Mouse (Mus musculus): Measurements from ENCODE around the gene Dock10. TPM values are rescaled to one million over a fixed set of nuclear protein-coding genes. Genes with fewer than 3 reads are reported as not detected.

The Dock10 gene
- total RNA-seq, 2 experiments from 2014 or later = 13.4 to 16.6 TPM

DNA sequence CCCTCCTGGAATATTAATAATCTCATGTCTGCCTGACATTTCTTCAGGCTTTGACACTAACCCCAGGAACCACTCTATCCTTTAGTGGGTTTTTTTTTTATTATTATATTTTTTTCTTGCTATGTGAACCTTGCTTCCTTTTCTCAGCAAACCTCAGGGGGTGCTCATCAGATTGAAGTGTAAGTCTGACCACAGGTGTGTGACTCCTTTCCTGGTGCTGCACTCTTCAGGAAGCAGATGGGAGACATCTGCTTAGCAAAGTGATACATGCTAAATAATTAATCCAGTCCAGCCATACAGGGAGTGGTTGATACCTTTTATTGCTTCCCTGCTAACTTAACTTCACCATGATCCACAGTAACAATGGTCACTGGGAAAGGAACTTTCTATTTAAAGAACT, 130.3 kb downstream of the Dock10 start:
- DNase-seq (ENCODE audit: extremely low spot score in 1 of 2, low spot score in 2 of 2) = no peak
- intact Hi-C loops (cut with DNase I) = no loop called here

DNA sequence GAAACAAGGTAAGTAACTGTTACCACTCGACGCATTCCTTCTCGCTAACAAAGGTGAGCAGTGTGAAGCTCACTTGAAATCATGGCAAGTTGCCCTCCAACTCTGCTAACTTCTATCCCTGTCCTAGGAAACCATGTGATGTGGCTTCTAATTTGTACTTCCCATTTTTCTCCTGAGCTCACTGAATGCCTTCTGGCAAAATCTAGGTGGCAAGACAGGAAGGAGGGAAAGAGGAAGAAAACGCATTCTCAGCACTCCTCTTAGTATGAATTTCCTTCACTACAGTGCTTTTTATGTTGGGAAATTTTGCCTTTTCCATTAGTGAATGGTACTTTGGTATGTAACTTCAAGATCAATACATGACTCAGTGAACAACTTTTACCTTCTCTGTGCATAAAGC, 131.5 kb downstream of the Dock10 start:
- no peak for DNase-seq (ENCODE audit: extremely low spot score in 1 of 2, low spot score in 2 of 2)
- intact Hi-C loops (cut with DNase I) = no loop called here

DNA sequence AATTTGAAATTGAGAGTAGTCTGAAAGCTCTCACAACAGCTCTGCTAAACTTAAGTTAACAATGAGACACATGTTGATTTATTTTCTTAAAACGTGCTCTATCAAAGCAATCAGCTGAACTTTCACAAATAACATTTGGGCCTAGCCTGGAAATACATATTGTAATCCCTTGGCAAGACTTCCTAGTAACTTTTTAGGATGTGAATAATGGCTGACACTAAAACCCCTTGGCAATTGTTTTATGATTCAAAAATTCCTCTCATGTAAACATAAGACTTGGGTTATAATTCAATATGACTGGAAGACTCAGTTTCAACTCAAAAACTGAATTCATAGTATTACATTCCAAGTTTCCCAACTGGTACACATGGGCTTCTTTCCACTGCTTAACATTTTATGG, 133.0 kb downstream of the Dock10 start:
- intact Hi-C loops (cut with DNase I) = no loop called here

DNA sequence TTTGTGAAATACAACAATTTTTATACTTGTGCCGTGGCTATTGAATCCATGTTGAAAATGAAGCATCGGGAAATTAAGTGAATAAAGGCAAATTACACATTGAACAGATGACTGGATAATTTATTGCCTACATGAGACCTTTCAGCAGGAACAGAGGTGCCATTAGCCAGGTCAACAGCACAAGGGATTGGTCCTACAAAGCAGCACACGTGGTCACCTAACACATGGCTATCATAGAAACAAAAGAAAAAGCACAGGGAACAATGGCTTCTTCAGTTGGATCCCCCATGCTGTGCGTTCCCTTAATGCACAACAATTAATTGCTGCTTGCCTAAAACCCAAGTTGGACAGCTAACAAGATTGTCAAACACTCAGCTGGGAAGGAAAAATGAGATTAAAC, 133.8 kb downstream of the Dock10 start:
- no peak for DNase-seq (ENCODE audit: extremely low spot score in 1 of 2, low spot score in 2 of 2)
- intact Hi-C loops (cut with DNase I) = no loop called here

More for the DNA sequence above, 133.0 kb downstream of the Dock10 start:
- DNase-seq (ENCODE audit: extremely low spot score in 1 of 2, low spot score in 2 of 2) = no peak

DNA sequence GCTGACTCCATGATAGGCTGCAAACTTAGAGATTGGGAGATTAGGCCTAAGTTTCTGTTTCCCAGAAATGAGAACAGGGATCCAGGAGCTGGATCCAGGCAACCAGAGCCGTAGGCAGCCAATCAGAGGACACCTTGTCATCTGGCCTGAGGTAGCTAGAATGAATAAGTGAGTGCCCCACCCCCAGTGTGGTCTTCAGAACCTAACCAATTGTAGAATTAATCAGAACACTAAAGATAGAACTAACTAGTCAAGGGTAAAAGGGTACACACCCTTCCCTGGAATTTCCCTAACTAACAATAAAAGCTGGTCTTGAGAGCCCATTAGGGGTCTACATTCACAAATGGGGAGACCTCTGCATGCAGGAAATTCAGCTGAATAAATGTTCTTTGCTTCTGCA, 135.7 kb downstream of the Dock10 start:
- intact Hi-C loops (cut with DNase I) = no loop called here

DNA sequence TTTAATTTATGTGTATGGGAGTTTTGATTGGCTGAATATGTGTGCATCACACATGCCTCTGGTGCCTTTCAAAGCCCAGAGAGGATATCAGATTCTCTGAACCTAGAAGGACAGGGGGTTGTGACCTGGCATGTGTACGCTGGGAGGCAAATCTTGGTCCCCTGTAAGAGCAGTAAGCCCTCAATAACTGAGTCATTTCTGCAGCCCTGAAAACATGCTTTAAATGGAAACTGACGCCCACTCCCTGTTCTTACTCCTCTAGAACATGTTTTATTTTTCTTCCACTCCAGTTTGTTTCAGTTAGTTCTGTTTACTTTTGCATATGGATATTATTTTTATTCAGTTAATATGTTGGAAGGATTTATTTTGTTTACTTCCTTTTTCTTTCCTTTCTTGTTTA, 139.2 kb downstream of the Dock10 start:
- DNase-seq (ENCODE audit: extremely low spot score in 1 of 2, low spot score in 2 of 2) = no peak
- intact Hi-C loops (cut with DNase I) = no loop called here

More for the DNA sequence above, 135.7 kb downstream of the Dock10 start:
- DNase-seq (ENCODE audit: extremely low spot score in 1 of 2, low spot score in 2 of 2) = no peak

DNA sequence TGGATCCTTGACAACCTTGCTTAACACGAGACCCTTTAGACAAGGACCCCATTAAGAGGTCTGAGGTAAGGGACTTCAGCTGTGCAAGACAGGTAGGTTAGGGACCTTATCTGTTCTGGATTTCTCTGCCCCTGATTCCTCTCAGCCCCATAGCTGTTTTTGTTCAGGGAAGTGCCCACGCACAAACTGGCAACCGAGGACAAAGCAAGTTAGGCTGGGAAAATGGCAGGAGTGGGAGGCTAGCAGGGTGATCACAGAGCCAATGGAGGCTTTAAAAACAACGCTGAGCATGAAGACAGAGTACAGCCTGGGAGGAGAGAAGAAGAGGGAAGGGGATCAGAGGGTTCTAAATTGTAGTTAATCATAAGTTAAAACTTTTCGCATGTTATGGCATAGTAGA, 141.7 kb downstream of the Dock10 start:
- intact Hi-C loops (cut with DNase I) = no loop called here
- DNase-seq (ENCODE audit: extremely low spot score in 1 of 2, low spot score in 2 of 2) = no peak

DNA sequence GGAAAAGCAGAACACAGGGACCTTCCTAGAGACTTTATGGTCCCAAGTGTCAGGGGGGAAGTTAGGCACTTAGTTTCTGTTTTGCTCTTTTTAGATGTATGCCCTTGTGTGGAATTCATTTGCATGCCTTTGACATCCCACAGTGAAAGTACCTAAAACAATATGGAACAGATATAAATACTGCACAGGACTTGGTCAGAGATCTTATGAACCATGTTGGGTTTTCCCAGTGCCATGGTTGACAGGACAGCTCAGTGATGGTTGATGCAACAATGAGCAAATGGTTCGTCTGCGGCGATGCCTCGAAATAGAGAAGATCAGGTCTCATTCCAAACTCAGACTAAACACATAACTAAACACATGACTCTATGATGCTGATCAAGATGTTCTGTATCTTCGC, 143.6 kb downstream of the Dock10 start:
- no peak for DNase-seq (ENCODE audit: extremely low spot score in 1 of 2, low spot score in 2 of 2)
- intact Hi-C loops (cut with DNase I) = no loop called here

DNA sequence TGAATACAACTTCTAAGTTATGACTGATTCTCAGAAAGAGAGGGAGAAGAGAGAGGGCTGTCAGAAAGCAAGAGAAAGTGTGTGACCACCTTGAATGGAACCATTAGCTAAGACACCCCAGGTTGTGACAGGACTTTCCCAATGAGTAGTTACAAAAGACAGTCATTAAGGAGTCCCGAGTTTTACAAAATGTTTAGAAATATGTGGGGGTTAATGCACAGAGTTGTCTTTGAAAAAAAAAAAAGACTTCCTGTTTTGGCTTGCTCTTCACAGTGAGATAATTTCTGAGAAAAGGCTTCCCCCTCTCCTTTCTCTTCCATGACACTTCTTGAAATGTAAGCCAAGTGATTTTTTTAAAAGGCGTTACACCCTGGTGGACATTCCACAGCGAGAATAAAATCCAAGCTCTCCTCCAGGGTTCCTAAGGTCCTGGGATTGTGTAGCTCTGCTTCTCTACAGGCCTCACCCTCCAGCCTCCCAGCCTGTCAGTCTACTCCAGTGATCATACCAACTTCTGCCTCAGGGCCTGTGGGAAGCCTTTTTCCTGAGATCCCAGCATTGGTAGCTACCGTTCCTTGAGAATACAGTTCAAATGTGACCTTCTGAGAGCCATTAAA, 144.8 kb downstream of the Dock10 start:
- DNase-seq (ENCODE audit: extremely low spot score in 1 of 2, low spot score in 2 of 2) = no peak
- intact Hi-C loops (cut with DNase I) = no loop called here

DNA sequence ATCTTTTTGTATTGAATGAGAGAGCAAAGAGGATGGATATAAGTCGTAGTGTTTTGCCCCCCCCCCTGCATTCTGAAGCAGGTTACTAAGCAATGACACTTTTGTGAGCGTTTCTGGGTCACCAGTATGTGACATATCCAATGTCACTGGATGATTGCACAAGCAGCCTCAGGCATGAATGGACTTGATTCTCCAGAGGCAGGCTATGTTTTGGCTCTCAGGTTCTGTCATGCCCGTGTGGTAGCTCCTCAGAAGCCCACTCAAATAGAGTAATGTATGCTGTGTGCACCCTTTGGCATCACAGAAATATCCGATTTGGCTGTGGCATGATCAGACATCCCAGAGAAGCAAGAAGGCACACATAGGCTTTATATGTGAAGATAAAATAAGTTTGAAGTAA, 150.8 kb downstream of the Dock10 start:
- intact Hi-C loops (cut with DNase I) = no loop called here
- DNase-seq (ENCODE audit: extremely low spot score in 1 of 2, low spot score in 2 of 2) = no peak

DNA sequence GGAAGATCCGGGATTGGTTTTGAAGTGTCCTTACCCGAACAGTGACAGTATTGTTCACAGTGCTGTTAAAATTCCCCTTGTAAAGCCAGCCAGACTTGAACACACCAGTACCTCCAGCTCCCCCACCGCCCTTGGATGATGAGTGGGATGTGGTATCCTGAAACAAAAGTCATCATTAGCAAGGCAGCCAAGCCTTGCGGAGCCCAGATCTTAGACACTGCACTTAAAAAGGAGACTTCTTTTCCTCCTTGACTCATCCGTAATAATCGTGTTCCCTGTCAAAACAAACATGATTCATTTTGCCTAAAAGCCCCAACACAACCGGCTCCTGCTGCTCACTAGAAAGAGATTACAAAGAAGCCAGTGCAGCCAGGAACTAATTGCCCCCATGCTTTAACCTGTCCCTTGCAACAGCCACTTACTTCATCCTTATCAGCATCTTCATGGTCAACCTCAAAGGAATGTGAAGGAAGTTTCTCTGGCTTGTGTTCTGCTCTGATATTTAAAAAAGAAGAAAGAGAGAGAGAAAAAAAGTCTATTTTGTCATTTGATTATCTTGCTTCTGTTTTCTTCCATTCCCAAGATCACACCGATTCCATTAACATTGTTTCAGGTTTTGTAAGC, 152.1 kb downstream of the Dock10 start:
- intact Hi-C loops (cut with DNase I) = no loop called here
- no peak for DNase-seq (ENCODE audit: extremely low spot score in 1 of 2, low spot score in 2 of 2)

DNA sequence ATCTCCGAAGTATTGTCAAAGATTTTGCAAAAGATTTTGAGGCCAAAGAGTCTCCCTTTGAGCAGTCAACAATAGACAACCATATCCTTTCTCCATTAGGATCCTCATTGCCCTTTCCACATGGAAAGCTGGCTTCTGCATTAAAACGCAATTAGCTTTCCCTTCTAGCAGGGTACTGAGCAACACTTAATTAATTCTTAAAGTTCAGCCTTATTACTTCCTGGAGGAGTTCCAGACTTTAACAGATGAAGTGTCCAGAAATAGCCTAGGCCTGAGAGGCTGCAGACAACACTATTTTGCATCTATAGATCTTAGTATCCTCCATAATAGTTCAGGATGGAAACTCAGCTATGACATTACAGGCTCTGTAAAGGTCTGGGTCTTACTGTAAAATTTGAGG, 154.0 kb downstream of the Dock10 start:
- DNase-seq (ENCODE audit: extremely low spot score in 1 of 2, low spot score in 2 of 2) = no peak
- intact Hi-C loops (cut with DNase I) = no loop called here

DNA sequence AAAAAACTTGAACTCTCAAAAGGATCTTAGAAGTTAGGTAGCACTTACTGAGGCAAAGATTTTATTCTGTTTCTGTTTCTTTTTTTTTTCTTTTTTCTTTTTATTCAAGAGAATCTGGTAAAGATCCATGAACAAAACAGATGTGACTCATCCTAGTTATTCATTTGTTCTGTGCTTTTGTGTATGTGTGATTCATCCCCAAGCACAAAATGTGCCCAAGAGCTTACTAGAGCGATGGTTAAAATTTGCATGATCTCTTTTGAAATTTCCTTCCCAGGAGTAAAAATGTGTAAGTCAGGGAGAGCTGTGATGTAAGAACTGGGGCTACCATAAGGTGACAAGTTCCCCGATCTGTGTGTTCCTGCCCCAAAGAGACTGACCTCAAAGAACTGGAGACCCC, 155.2 kb downstream of the Dock10 start:
- intact Hi-C loops (cut with DNase I) = no loop called here
- DNase-seq (ENCODE audit: extremely low spot score in 1 of 2, low spot score in 2 of 2) = no peak

DNA sequence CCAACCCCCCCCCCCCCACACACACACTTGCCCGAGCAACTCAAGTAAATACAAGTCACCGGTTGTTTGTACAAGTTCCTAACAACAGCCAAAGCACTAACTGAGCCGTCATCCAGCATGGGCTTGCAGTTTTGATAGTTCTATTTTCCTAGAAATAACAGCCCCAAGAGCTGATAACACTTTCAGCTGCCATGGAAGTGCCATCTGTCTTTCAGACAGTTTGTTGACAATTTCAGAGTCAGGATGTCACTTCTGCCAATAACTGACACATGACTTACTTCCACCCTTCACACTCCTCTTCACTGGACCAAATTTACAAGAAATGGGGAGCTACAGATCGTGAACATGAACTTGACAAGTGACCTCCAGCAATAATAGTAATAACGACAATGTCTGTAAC, 175.0 kb downstream of the Dock10 start:
- intact Hi-C loops (cut with DNase I) = no loop called here
- DNase-seq (ENCODE audit: extremely low spot score in 1 of 2, low spot score in 2 of 2) = no peak

DNA sequence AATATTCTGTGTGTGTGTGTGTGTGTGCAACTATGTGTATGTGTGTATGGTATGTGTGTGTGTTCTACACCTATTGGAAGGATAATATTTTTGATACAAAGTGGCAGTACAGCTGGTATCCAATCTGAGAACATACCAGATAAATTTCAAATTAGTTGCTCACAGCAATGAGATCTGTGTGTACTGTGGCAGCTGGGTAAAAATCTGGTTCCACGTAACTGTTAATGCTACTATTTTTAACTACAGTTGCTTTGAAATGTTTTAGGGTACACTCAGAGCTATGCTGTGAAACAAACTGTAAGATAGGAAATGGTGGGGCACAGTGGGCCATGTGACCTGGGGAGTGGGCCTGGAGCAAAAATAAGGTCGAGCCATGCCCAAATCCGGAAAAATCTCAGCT, 176.1 kb downstream of the Dock10 start:
- DNase-seq (ENCODE audit: extremely low spot score in 1 of 2, low spot score in 2 of 2) = no peak
- intact Hi-C loops (cut with DNase I) = no loop called here

DNA sequence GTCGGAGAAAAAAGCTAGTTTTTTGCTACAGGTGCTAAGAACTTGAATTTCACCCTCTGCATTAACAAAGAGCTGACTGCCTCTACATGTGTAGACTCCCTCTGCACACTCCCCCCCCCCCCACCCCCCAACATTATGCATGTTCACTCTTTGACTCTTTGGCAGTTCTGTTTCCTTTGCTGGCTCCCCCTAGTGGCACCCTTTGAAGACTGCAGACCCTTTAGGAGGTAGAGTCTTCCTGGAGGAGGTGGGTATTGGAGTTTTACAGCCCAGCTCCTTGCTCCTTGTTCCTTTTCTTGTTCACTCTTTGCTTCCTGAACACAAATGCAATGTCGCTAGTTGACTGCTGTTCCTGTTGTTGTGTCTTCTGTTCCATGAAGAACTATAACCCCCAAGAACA, 181.4 kb downstream of the Dock10 start:
- intact Hi-C loops (cut with DNase I) = no loop called here
- DNase-seq (ENCODE audit: extremely low spot score in 1 of 2, low spot score in 2 of 2) = no peak

DNA sequence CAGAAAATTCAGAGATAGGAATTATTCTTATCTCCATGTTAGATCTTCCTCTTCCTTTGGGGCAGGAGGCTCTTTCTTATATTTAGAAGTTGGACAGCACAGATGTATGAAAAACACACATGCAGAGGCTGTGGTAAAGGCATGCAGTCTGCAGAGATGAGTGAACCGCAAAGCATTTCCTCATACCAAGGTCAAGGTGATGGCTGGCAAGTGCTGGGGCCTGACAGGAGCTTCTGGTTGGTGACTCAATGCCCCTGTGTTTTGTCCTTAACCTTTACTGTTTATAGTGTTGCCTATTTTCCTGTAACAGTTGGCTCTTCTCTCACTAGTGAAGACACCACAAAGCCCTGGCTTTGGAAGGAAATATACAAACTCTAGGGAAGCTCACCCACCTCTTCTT, 201.9 kb downstream of the Dock10 start:
- DNase-seq (ENCODE audit: extremely low spot score in 1 of 2, low spot score in 2 of 2) = no peak
- intact Hi-C loops (cut with DNase I) = no loop called here

DNA sequence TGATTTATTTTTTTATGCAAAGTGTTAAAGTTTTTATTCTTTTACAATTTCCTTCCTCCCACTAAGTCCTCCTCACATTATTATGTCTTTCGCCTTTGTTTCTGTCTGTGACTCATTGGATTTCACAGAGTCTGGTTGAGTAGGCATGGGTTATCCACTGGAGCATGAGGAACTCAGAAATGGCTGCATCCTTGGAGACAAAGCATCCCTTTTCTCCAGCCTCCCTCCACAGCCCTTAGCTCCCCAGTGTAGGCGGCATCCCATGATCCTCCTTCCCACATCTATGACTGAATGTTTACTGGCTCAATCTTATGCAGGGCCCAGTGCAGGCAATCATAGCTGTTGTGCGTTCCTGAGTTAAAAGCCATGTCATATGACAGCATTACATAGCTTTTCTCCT, 216.8 kb downstream of the Dock10 start:
- DNase-seq (ENCODE audit: extremely low spot score in 1 of 2, low spot score in 2 of 2) = no peak
- intact Hi-C loops (cut with DNase I) = no loop called here

DNA sequence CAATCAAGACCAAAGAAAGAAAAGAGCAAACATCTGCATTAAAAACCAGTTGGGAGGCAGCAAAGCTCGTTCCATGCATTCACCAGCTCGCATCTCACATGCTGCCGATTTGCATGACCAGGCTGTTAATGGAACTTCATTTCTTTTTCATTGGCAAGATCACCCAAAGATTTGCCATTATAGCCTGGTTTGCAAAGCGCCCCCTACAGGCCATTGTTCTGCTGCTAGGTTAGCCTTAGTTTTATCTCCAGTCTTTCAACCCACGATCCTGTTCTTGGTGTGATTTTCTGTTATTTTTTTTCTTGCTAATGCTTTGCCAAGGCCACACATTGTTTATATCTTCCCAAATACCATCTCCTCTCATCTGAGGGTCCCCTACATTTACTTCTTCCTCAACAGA, 236.1 kb downstream of the Dock10 start:
- DNase-seq (ENCODE audit: extremely low spot score in 1 of 2, low spot score in 2 of 2) = no peak
- intact Hi-C loops (cut with DNase I) = no loop called here

DNA sequence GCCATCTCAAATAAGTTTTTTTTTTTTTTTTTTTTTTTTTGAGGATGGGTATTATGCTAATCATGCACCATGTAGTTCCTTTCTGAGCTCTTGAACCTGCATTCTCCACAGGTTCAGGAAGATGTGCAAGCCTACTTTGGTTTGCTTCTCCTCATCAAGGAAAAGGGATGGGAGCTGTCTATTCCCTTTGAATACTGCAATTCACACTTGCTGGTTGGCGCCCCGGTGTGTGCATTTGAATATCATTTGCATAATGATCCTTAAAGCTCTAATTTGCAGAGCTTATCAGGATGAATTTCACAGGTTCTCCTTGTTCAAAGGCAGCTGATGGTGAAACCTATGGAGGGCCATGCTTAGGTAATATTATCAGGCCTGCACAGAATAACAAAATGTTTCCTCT, 237.9 kb downstream of the Dock10 start:
- intact Hi-C loops (cut with DNase I) = no loop called here

DNA sequence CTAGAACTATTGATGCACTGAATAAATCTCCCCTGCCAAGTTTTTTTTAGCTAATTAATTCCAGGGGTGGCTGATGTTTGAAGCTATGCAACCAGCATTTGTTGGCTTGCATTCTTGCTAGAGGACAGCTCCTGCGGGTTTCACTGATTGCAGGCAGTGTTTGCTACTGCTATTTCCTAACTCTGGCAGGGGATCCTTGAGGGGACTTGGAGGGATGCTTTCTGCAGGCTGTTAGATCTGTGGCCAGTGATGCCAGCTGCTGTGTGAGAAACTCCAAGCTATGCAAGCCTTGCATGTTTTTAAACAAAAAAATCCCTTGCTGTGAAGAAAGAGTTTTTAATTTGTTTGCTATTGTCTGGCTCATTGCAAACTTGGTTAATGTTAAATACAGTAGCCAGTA, 238.4 kb downstream of the Dock10 start:
- intact Hi-C loops (cut with DNase I) = loop anchor here (5.0 kb wide), 1 partner anchor 782 kb away; no protein-coding TSS in a partner anchor
- no peak for DNase-seq (ENCODE audit: extremely low spot score in 1 of 2, low spot score in 2 of 2)

More for the DNA sequence above, 237.9 kb downstream of the Dock10 start:
- no peak for DNase-seq (ENCODE audit: extremely low spot score in 1 of 2, low spot score in 2 of 2)
